Mouse (Mus musculus) midbrain, embryonic 16.5 days (tissue): ENCODE results near the gene Adgrf4. TPM values are rescaled to one million over a fixed set of nuclear protein-coding genes. Genes with fewer than 3 reads are reported as not detected.

Source experiments
- ATAC-seq: fragments of 200-750 bp; cut with Nextera tagmentation; 2 replicates; pipeline ENCODE4 v1.8.0; 2017; ENCODE audit warnings: moderate TSS enrichment
- H3K27ac ChIP-seq: fragments of 300-500 bp; sonication (generic); 2 replicates; pipeline ENCODE4 v1.5.1; 2014; ENCODE audit warnings: mild to moderate bottlenecking, low read length, mixed read lengths
- H3K27me3 ChIP-seq: fragments of 300-500 bp; sonication (generic); 2 replicates; pipeline ENCODE4 v1.6.1; 2014; ENCODE audit warnings: low read depth, low read length, mixed read lengths; ENCODE audit not compliant: control insufficient read depth, insufficient read depth
- H3K36me3 ChIP-seq: fragments of 300-500 bp; sonication (generic); 2 replicates; pipeline ENCODE4 v1.6.1; 2014; ENCODE audit warnings: mild to moderate bottlenecking, low read length, moderate library complexity, mixed read lengths; ENCODE audit not compliant: control insufficient read depth, insufficient read depth
- H3K4me1 ChIP-seq: fragments of 300-500 bp; sonication (generic); 2 replicates; pipeline ENCODE4 v1.6.1; 2014; ENCODE audit warnings: mild to moderate bottlenecking, low read length, mixed read lengths; ENCODE audit not compliant: control insufficient read depth, insufficient read depth
- H3K4me2 ChIP-seq: fragments of 300-500 bp; sonication (generic); 2 replicates; pipeline ENCODE4 v1.6.1; 2014; ENCODE audit warnings: mild to moderate bottlenecking, low read length, mixed read lengths
- H3K4me3 ChIP-seq: fragments of 300-500 bp; sonication (generic); 2 replicates; pipeline ENCODE4 v1.5.1; 2014; ENCODE audit warnings: low read depth, mild to moderate bottlenecking, low read length, moderate library complexity, mixed read lengths
- H3K9ac ChIP-seq: fragments of 300-500 bp; sonication (generic); 2 replicates; pipeline ENCODE4 v1.6.1; 2014; ENCODE audit warnings: low read depth, low read length, mixed read lengths
- H3K9me3 ChIP-seq: fragments of 300-500 bp; sonication (generic); replicated peaks from 2 replicates; pipeline ENCODE4 v1.6.1; 2014; ENCODE audit warnings: mild to moderate bottlenecking, low read length, mixed read lengths; ENCODE audit not compliant: control insufficient read depth, poor library complexity, severe bottlenecking
- WGBS: fragments of 180-500 bp; shearing (Covaris S2); extraction: QIAGEN DNeasy Blood & Tissue Kit; methylation state at CpG from one replicate; pipeline ENCODE4 v1.1.7; 2014; 5-methylcytosine and 5-hydroxymethylcytosine counted together
- polyA plus RNA-seq: library from polyadenylated mRNA; unstranded; fragments of >200 nt; fragmentation: Nextera tagmentation; extraction: Ambion mirVana; gene quantifications from 2 replicates; pipeline ENCODE4 v1.2.1, GENCODE M21; 2015

Gene Adgrf4
- 0.27 and 0.36 TPM in 2 replicates for polyA plus RNA-seq

DNA sequence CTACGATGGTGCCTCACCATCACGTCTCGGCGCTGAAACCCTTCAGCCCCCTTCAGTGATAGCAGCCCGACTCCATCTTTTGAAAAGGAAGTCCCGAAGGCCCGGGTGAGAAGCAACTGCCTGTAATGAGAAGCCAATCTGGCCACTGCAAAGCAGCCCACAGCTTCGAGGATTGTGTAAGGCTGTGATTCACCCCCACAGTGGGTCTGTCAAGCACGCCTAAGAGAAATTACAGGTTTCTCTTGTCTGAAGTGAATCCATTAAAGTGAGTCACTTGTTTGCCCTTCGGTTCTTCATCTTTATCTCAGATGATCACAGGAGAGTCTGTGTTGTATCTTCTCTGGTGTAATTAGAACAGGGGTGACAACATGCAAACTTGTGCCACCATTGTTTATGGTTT is at the start of gene Adgrf4:
Adgrf4 (minus strand) TSS at position 149 of the 400 bp plus-strand sequence.
- Histone ChIP-seq H3K36me3 (no peaks in the 10 kb centered on the region), H3K9ac (no peak within 1 kb of the TSS), H3K27ac (no peak within 1 kb of the TSS), H3K4me3 (no peak within 1 kb of the TSS), H3K4me2 (no peak within 1 kb of the TSS), H3K27me3 (no peaks in the 10 kb centered on the region), H3K4me1 (no peaks in the 10 kb centered on the region), H3K9me3 (no peaks in the 10 kb centered on the region)
- no peak for ATAC-seq
- WGBS, result 87% methylated on average over 10 of the region's 10 CpGs

DNA sequence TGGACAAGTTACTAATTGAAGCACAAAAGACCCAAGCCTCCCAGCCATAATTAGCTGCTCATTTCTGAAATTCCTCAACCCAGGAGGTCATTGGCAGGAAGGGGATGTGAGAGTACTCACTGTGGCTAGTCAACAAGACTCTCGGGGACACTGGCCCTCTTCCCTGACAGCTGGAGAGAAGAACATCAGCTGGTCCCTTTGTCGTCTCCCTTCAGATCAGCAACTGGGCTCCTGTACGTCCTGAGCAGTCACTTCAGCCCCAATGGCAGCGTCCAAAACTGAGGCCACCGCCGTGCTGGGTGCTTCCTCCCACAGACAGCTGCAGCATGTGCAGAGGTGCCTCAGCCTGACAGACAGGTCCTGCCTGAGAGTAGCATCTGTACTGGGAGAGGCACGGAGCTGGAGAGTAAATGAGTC is 49.7 kb upstream of the Adgrf4 start, which contains the start of gene Adgrf2:
Adgrf2 (minus strand) TSS at position 379 of the 417 bp plus-strand sequence.
- Histone ChIP-seq H3K27ac (no peak within 1 kb of the TSS), H3K27me3 (no peaks in the 10 kb centered on the region), H3K36me3 (no peaks in the 10 kb centered on the region), H3K9ac (no peak within 1 kb of the TSS), H3K4me3 (no peak within 1 kb of the TSS), H3K4me2 (no peak within 1 kb of the TSS), H3K4me1 (no peaks in the 10 kb centered on the region), H3K9me3 (no peaks in the 10 kb centered on the region)
- no peak for ATAC-seq
- WGBS, result 17% methylated on average over 7 of the region's 7 CpGs

DNA sequence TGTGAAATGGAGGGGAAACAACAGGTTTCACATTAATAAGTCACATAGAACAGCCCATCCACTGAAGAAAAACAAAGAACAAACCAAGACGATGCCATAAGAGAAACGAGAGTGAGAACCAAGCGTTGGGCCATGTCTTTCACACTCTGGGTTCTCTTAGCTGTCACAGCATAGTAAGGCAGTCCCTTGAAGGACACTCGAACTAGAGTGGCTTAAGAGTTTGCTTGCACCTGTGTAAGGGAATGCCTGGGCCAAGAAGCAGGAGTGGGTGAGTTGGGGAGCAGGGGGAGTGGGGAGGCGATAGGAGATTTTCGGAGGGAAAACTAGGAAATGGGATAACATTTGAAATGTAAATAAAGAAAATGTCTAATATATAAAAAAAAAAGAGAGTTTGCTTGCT is 46.7 kb upstream of the Adgrf4 start:
- Histone ChIP-seq H3K9ac (no peak overlapping the region), H3K4me1 (no peaks in the 10 kb centered on the region), H3K27ac (no peak overlapping the region), H3K4me3 (no peak overlapping the region), H3K4me2 (no peak overlapping the region), H3K36me3 (no peaks in the 10 kb centered on the region), H3K27me3 (no peaks in the 10 kb centered on the region), H3K9me3 (no peaks in the 10 kb centered on the region)
- no peak for ATAC-seq
- WGBS, result 91% methylated on average over 6 of the region's 6 CpGs

DNA sequence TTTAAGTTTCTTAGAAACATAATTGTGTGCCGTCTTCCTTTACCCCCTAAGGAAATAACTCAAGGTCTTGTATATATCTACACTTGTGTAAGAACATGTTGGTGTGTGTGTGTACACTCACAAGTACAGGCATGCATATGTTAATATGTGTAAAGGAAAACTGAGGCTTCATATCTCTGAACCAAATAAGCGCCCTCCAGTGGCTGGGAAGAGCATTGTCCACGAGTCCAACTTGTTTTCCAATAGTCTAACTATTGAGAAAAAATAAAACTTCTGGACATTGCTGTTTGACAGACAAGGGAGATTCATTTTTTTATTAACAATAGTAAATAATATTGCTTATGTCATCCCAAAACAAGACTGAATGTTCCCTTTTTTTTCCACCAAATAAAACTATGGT is 25.1 kb upstream of the Adgrf4 start:
- H3K4me1 ChIP-seq, result no peaks in the 10 kb centered on the region
- no peak for ATAC-seq
- no peaks in the 10 kb centered on the region for H3K27me3 ChIP-seq
- WGBS, result 59% methylated on average over 3 of the region's 3 CpGs
- H3K9me3 ChIP-seq, result no peaks in the 10 kb centered on the region
- H3K4me3 ChIP-seq, result no peak overlapping the region
- no peak overlapping the region for H3K27ac ChIP-seq
- no peak overlapping the region for H3K9ac ChIP-seq
- no peak overlapping the region for H3K4me2 ChIP-seq
- no peaks in the 10 kb centered on the region for H3K36me3 ChIP-seq

DNA sequence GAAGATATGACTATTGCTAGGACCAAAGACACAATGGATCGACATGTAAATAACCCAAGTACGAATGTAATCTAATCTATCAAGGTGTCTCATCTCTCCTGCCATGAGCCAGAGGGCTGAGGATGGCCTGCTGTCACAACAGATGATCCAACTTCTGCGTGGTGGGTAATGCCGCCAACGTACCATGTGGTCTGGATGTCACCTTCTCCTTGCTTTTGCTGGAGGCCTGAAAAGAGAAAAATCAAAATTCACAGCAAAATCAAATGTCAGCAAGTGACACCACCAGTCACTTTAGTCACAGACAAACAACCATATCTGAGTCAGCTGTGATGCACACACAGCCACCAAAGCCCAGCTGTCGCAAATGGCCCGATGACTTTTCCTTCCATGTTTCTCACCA is 22.9 kb upstream of the Adgrf4 start:
- no peak for ATAC-seq
- no peaks in the 10 kb centered on the region for H3K27me3 ChIP-seq
- H3K4me3 ChIP-seq, result no peak overlapping the region
- no peak overlapping the region for H3K9ac ChIP-seq
- no peak overlapping the region for H3K4me2 ChIP-seq
- no peaks in the 10 kb centered on the region for H3K4me1 ChIP-seq
- no peaks in the 10 kb centered on the region for H3K9me3 ChIP-seq
- no peak overlapping the region for H3K27ac ChIP-seq
- 95% methylated on average over 7 of the region's 7 CpGs for WGBS
- H3K36me3 ChIP-seq, result no peaks in the 10 kb centered on the region

DNA sequence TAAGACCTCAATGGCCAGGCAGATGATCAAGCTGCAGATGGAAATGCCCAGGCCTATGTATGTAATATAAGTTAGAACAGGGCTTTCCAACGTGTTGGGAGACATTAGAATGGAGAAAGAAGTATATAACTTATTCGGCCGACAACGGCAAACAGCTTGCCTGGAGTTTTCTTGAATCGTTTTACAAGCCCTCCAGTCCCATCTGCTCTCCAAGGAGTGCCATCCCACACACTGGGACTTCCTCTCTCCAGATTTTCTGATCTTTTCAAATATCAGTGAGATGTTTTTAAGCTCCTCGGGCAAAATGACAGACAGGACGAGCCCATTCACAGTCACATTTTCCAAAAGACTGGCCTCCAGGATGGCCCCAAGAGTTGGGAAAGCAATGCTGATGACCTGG is 18.6 kb upstream of the Adgrf4 start:
- Histone ChIP-seq H3K4me1 (no peaks in the 10 kb centered on the region), H3K4me3 (no peak overlapping the region), H3K27me3 (no peaks in the 10 kb centered on the region), H3K9me3 (no peaks in the 10 kb centered on the region), H3K27ac (no peak overlapping the region), H3K9ac (no peak overlapping the region), H3K4me2 (no peak overlapping the region), H3K36me3 (no peaks in the 10 kb centered on the region)
- WGBS, result 91% methylated on average over 7 of the region's 7 CpGs
- no peak for ATAC-seq

DNA sequence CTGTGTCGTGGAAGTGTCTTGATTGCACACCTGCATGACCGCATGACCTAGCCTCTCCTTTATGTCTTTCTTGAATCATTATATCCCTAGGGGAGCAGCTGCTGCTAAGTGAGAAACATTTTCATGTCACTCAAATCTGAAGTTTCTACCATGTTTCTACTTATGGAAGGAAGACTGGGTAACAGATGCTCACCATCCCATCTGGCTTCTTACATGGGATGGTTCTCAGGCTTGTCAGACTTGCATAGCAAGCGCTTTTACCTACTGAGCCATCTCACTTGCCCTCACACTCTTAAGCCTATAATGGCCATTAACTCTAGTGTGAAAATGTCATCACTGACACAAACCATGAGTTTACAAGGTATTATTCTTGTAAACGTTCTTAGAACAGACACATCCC is 13.5 kb upstream of the Adgrf4 start:
- Histone ChIP-seq H3K27ac (no peak overlapping the region), H3K27me3 (no peaks in the 10 kb centered on the region), H3K4me1 (no peaks in the 10 kb centered on the region), H3K4me3 (no peak overlapping the region), H3K9ac (no peak overlapping the region), H3K4me2 (no peak overlapping the region), H3K36me3 (no peaks in the 10 kb centered on the region), H3K9me3 (no peaks in the 10 kb centered on the region)
- WGBS, result 80% methylated on average over 4 of the region's 4 CpGs
- no peak for ATAC-seq

DNA sequence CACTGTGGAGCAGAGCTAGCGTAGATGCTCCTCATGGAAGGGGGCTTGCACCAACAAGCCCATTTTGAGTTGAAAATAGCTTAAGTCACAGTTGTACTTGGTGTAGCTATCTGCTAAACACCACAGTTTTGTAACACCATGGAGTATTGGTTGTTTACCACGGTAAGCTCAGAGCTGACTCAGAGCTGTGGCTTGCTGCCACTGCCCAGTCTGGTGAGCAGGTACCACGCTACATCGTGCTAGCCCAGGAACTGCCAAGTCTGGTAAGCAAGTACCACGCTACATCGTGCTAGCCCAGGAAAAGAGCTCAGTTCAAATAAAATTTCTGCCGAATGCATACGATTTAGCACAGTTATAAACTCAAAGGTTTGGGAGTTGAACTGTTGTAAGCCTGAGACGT is 10.1 kb upstream of the Adgrf4 start:
- H3K4me3 ChIP-seq, result no peak overlapping the region
- no peaks in the 10 kb centered on the region for H3K9me3 ChIP-seq
- H3K4me2 ChIP-seq, result no peak overlapping the region
- H3K27me3 ChIP-seq, result no peaks in the 10 kb centered on the region
- H3K27ac ChIP-seq, result no peak overlapping the region
- ATAC-seq, result no peak
- no peaks in the 10 kb centered on the region for H3K4me1 ChIP-seq
- H3K9ac ChIP-seq, result no peak overlapping the region
- 93% methylated on average over 9 of the region's 9 CpGs for WGBS
- H3K36me3 ChIP-seq, result no peaks in the 10 kb centered on the region

DNA sequence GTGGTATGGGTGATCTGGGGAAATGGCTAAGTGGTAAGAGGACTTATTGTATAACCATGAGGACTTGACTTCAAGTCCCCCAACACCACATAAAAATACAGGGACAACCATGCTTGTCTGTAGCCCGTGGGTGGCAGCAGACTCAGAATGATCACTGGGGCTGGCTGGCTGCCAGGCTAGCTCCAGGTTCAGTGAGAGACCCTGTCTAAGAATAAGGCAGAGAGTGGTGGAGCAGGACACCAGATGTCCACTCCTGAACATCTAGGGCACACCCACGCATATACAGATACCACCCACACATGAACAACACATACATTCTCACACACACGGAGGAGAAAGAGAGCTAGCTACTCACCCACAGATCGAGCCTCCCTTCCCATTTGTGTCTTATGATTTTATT is 2.6 kb upstream of the Adgrf4 start:
- WGBS, result 92% methylated on average over 4 of the region's 4 CpGs
- no peaks in the 10 kb centered on the region for H3K4me1 ChIP-seq
- H3K9ac ChIP-seq, result no peak overlapping the region
- no peaks in the 10 kb centered on the region for H3K9me3 ChIP-seq
- H3K4me3 ChIP-seq, result no peak overlapping the region
- H3K27me3 ChIP-seq, result no peaks in the 10 kb centered on the region
- no peak overlapping the region for H3K27ac ChIP-seq
- no peak overlapping the region for H3K4me2 ChIP-seq
- ATAC-seq, result no peak
- no peaks in the 10 kb centered on the region for H3K36me3 ChIP-seq

DNA sequence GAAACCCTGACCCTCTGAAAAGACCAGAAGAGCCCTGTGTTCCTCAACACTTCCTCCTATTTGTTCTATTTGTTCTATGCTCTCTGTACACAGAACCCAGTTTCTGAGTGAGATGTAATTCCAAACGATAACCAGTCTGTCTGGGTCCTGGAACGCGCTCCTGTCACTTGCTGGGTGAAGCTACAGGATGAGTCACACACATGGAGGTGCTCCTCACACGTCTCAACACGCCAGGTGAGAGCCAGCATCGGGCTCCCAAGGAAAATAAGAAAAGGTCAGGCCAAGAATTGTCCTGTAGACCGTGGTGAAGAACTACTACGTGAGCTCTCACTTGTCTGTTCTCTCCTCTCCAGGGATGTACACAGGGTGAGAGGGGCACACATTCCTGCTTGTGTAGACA is 1.6 kb downstream of the Adgrf4 start:
- no peaks in the 10 kb centered on the region for H3K9me3 ChIP-seq
- 88% methylated on average over 8 of the region's 8 CpGs for WGBS
- H3K27me3 ChIP-seq, result no peaks in the 10 kb centered on the region
- ATAC-seq, result no peak
- no peaks in the 10 kb centered on the region for H3K4me1 ChIP-seq
- H3K4me3 ChIP-seq, result no peak overlapping the region
- no peak overlapping the region for H3K4me2 ChIP-seq
- no peaks in the 10 kb centered on the region for H3K36me3 ChIP-seq
- H3K27ac ChIP-seq, result no peak overlapping the region
- H3K9ac ChIP-seq, result no peak overlapping the region
